Mouse (Mus musculus) small intestine, adult 2 months (tissue): Measurements from ENCODE around the gene Cdh22. TPM values are rescaled to one million over a fixed set of nuclear protein-coding genes. Genes with fewer than 3 reads are reported as not detected.
A peak's percentile ranks its signal among the peaks of the same experiment; 100 is the strongest.

Source experiments
- H3K27ac ChIP-seq: fragments of 200-500 bp; 2 replicates; pipeline ENCODE4 v1.5.1; 2012; ENCODE audit warnings: low read depth, low read length, control low read depth, inconsistent platforms; ENCODE audit not compliant: insufficient read depth
- H3K27me3 ChIP-seq: fragments of 200-500 bp; 2 replicates; pipeline ENCODE4 v1.6.1; 2012; ENCODE audit warnings: mild to moderate bottlenecking, moderate library complexity, low read length, inconsistent platforms; ENCODE audit not compliant: control insufficient read depth, insufficient read depth
- H3K36me3 ChIP-seq: fragments of 200-500 bp; 2 replicates; pipeline ENCODE4 v1.6.1; 2012; ENCODE audit warnings: mild to moderate bottlenecking, low read length, control low read depth, inconsistent platforms; ENCODE audit not compliant: control insufficient read depth, insufficient read depth
- H3K4me1 ChIP-seq: fragments of 200-500 bp; 2 replicates; pipeline ENCODE4 v1.6.1; 2012; ENCODE audit warnings: low read length, inconsistent platforms, mixed read lengths; ENCODE audit not compliant: control insufficient read depth, insufficient read depth, insufficient read length
- H3K4me3 ChIP-seq: fragments of 200-500 bp; 2 replicates; pipeline ENCODE4 v1.5.1; 2012; ENCODE audit warnings: low read depth, mild to moderate bottlenecking, control low read depth, inconsistent platforms, low read length, moderate library complexity
- CTCF ChIP-seq: fragments of 200-500 bp; IDR thresholded peaks from 2 replicates; pipeline ENCODE4 v1.5.1; 2012; ENCODE audit warnings: low read depth, mild to moderate bottlenecking, control low read depth, inconsistent platforms, low read length, moderate library complexity, mixed read lengths; ENCODE audit not compliant: insufficient replicate concordance, insufficient read length; ENCODE audit errors: extremely low read depth
- POLR2A ChIP-seq: fragments of 200-500 bp; IDR thresholded peaks from 2 replicates; pipeline ENCODE4 v1.6.1; 2012; ENCODE audit warnings: low read depth, mild to moderate bottlenecking, control low read depth, inconsistent platforms, low read length, moderate library complexity
- WGBS: fragments of 180-500 bp; shearing (Covaris S2); methylation state at CpG from one replicate; pipeline ENCODE4 v1.1.7; 2018; 5-methylcytosine and 5-hydroxymethylcytosine counted together
- polyA plus RNA-seq: library from polyadenylated mRNA; depleted of rRNA; stranded (reverse); fragments of >200 nt; gene quantifications from 2 replicates; pipeline ENCODE4 v1.2.3, GENCODE M21; 2012

Gene Cdh22
- polyA plus RNA-seq, 1 experiment: 0.42 TPM

DNA sequence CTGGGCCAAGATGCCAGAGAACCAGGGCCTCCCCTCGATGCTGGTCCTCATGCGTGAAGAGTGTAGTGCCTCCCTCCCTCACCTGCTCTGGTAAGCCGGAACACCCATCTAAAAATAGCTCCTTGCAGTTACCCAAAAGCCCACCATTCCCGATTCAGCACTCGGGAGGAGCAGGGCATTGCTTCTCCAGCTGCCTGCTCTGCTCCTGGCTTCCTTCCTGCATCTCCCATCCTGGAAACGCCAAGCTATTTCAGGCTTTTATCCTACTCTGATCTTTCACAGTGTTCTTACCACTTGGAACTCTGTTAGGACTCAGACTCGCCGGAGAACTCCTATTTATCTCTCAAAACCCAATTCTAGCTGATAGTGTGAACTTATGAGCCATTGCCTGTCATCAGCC is 5.7 kb upstream of the Cdh22 start:
- H3K27me3 ChIP-seq: peaks cover 47% of the 10 kb centered on the region
- H3K4me3 ChIP-seq: no peak overlapping the region
- no peaks in the 10 kb centered on the region for H3K36me3 ChIP-seq
- 36% methylated on average over 8 of the region's 8 CpGs for WGBS
- no peak overlapping the region for H3K27ac ChIP-seq
- H3K4me1 ChIP-seq: no peaks in the 10 kb centered on the region
- TF ChIP-seq POLR2A (no peak), CTCF (no peak)

DNA sequence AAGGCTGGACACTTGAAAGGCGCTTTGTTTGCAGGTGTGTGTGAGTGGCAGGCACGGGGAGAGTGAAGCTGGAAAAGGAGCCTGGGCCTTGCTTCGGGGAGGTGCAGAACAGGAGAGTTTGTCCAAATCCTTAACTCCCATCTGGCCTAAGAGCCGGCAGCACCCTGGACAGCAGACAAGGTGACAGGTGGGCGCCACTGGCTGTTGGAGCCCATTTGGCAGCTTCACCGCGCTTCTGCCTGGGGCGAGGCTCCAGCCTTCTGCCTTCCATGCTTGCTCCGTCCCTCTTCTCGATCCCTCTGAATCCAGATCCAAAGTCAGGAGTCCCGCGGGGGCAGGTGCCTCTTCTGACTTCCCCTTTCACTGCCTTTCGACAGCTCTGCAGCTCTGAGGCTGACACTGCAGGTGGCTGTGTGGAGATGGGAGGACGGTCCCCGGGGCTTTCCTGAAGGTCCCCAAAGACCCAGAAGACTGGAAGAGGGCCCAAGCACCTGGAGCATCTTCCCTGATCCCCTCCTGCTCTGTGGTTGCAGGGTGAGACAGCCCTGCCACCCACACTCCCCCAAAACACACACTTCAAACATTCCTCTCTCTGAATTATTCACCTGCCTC is 5.0 kb upstream of the Cdh22 start:
- WGBS: 13% methylated on average over 15 of the region's 15 CpGs
- Histone ChIP-seq H3K27ac (no peak overlapping the region), H3K4me3 (no peak overlapping the region), H3K27me3 (peaks cover 52% of the 10 kb centered on the region), H3K36me3 (no peaks in the 10 kb centered on the region), H3K4me1 (no peaks in the 10 kb centered on the region)
- TF ChIP-seq POLR2A (no peak), CTCF (no peak)

DNA sequence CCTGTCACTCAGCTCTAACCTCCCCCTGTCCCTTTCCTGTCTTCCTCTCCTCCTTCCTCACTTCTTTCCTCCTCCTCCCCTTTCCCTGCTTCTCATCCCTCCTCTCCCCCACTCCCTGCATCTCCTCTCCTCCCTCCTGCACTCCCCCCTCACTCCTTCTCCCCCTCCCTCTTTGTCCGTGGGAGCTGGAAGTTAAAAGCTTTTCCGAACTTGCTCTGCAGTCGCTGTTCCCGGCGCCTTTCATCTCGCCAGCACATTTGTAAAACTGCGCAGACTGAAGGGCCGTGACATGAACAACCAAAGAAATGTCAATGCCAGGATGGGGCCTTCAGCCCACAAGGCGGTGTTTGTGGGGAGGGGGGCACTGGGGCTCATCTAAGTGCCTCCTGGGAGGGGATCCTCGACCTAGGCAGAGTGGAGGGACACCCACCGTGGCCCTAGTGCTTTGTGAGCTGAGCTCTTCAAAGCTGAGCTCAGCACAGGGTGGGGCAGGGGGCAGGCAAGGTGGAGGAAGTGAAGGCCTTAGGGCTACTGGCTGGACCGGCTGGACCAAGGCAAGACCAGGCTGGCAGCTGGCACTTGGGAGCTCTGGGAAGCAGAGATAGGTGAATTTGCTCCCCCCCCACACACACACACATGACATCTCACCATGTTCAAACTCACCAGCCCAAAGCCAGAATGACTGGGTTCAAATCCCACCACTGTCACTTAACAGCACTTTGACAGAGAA is 3.9 kb upstream of the Cdh22 start:
- Histone ChIP-seq H3K27me3 (peaks cover 62% of the 10 kb centered on the region), H3K4me3 (no peak overlapping the region), H3K27ac (no peak overlapping the region), H3K36me3 (no peaks in the 10 kb centered on the region), H3K4me1 (peaks cover 1% of the 10 kb centered on the region)
- TF ChIP-seq POLR2A: no peak
- WGBS: 20% methylated on average over 12 of the region's 12 CpGs

DNA sequence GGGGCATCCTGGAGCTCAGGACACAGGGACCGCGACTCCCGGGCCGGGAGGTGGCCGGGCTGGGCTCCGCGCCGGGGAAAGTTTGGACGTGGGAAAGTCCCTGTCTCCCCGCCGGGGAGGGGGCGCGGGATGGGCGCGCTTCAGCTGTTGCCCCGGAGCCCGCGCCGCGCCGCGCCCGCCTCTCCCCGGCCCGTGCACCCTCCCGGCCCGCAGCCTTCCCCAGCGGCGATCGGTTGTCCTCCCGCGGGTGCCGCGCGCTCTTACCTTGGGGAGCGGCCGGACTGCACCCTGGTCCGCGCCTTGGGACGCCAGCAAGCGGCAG is 401 bp downstream of the Cdh22 start:
- peaks cover 2% of the 10 kb centered on the region for H3K4me1 ChIP-seq
- H3K36me3 ChIP-seq: no peaks in the 10 kb centered on the region
- peak overlapping the region; percentile 46 for H3K4me3 ChIP-seq
- TF ChIP-seq CTCF (no peak), POLR2A (no peak)
- H3K27ac ChIP-seq: no peak overlapping the region
- WGBS: 1% methylated on average over 41 of the region's 41 CpGs
- peaks cover 58% of the 10 kb centered on the region for H3K27me3 ChIP-seq

DNA sequence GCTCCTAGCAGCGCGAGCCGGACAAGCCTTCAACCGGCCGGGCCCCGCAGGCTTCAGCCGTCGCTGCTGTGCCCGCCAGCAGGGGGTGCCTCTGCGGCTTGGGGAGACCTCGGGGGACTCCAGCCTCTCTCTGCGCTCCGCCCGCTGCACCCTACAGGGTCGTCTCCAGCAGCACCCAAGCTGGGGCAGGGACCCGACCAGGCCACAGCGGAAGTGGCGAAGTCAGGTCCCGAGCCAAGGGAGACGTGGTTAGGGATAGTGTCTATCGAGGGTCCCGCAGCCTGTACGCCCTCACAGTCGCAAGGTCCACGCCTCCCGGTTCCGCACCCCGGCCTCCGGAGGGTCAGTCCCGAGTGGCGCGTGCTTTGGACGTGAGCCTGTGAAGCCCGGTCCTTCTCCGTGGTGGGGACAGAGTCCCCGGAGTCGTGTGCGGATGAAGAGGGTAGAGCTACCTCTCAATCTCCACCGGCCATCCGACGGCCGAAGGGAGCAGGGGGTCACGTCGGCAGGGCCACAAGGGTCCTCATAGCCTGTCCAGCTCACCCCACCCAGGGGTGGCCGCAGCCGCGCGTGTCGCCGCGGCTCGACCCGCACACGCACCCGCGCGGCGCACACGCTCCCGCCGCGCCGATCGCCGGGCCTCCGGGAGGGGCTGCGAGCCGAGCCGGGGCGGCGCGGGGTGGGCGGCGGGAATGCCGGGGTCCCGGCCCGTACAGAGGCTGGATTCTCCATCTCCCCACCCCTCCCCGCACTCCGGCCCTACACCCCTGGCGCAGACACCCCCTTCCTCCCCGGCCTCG is 962 bp downstream of the Cdh22 start:
- Histone ChIP-seq H3K36me3 (no peaks in the 10 kb centered on the region), H3K4me3 (peak overlapping the region; percentile 46), H3K27me3 (peaks cover 53% of the 10 kb centered on the region), H3K4me1 (peaks cover 2% of the 10 kb centered on the region), H3K27ac (no peak overlapping the region)
- 2% methylated on average over 82 of the region's 82 CpGs for WGBS
- TF ChIP-seq CTCF: peak; percentile 45; the same call in 1 of the 2 replicates
- no peak for TF ChIP-seq POLR2A

DNA sequence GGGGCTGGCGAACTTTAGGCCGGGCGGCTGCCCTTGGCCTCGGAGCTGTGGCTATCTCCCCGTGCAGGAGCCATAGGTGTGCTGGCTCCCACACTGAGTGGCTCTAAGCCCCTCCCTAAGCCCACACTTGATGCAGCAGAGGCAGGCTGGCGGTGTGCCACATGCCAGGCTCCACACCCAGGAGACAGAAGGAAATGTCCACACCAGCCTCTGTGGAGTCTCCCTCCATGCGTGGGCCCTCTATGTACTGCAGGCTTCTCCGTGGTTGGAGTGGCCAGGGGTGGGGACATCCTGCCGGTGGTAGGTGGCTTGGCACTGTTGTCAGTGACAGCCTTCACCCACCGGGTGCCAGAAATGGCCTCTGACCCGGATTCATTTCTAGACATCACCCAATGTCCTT is 5.6 kb downstream of the Cdh22 start:
- TF ChIP-seq CTCF (no peak), POLR2A (no peak)
- Histone ChIP-seq H3K4me1 (peaks cover 2% of the 10 kb centered on the region; the same call in 1 of the 2 replicates), H3K36me3 (no peaks in the 10 kb centered on the region), H3K27ac (no peak overlapping the region), H3K27me3 (peaks cover 23% of the 10 kb centered on the region), H3K4me3 (no peak overlapping the region)
- 80% methylated on average over 11 of the region's 11 CpGs for WGBS

DNA sequence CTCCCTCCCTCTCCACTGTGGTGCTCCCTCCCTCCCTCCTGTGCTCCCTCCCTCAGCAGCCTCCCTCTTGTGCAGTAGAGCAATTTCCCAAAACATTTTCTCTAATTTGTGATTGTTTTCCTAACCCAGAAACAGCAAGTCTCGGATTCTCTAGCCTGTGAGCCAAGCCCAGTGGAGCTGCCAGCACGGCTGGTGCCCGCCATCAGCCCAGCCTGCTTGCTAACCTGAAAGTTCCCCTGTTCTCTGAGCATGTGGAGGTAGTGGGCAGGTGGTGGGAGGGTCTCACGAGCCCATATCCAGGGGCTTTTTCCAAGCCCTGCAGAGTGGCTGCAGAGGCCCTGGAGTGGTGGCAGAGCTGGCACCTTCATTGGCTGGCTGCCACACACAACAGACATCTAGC is 10.8 kb downstream of the Cdh22 start:
- no peak overlapping the region for H3K27ac ChIP-seq
- H3K36me3 ChIP-seq: no peaks in the 10 kb centered on the region
- 60% methylated on average over 4 of the region's 4 CpGs for WGBS
- no peaks in the 10 kb centered on the region for H3K27me3 ChIP-seq
- H3K4me1 ChIP-seq: no peaks in the 10 kb centered on the region
- TF ChIP-seq CTCF (no peak), POLR2A (no peak)
- no peak overlapping the region for H3K4me3 ChIP-seq
